Mouse (Mus musculus) fat pad, adult 2 months (tissue): ENCODE measurements at regions not wholly inside any gene's neighbourhood (a gene's known extent, or its start where the extent isn't known, plus 50 kb on each side); places are given as distances from the start of the nearest gene placed in this dataset.
A peak's percentile ranks its signal among the peaks of the same experiment; 100 is the strongest.
"Not testable (repeated sequence)": the region's sequence is repeated elsewhere in the genome, so short reads cannot be mapped to it uniquely, and the experiment has no call there.

Source experiments
- DNase-seq: peaks from one replicate; pipeline ENCODE4 v3.0.0-alpha.2; 2011; ENCODE audit warnings: low read depth, low spot score; ENCODE audit errors: extremely low read depth

- no peak for DNase-seq
Measured at GRCm38 (mm10) chr11:16637679-16638078, 114.3 kb upstream of the Egfr start.

GRCm38 (mm10) chr11:16638349-16638748 lies 113.7 kb upstream of the Egfr start:
- DNase-seq: no peak

GRCm38 (mm10) chr11:16649599-16649998 lies 102.4 kb upstream of the Egfr start:
- DNase-seq: no peak

GRCm38 (mm10) chr11:16663806-16664205 lies 88.2 kb upstream of the Egfr start:
- no peak for DNase-seq

- no peak for DNase-seq
Measured at GRCm38 (mm10) chr11:16669453-16670251, 82.4 kb upstream of the Egfr start.

GRCm38 (mm10) chr11:16670282-16670681 lies 81.7 kb upstream of the Egfr start:
- no peak for DNase-seq

- not testable (repeated sequence) for DNase-seq
Measured at GRCm38 (mm10) chr11:16675951-16676350, 76.1 kb upstream of the Egfr start.

GRCm38 (mm10) chr11:16683538-16683937 lies 68.5 kb upstream of the Egfr start:
- peak; percentile 37 for DNase-seq

GRCm38 (mm10) chr11:16695596-16695995 lies 56.4 kb upstream of the Egfr start:
- no peak for DNase-seq

- DNase-seq: no peak
Measured at GRCm38 (mm10) chr11:16696787-16697186, 55.2 kb upstream of the Egfr start.

GRCm38 (mm10) chr11:16701826-16702225 lies 50.2 kb upstream of the Egfr start:
- DNase-seq: no peak
